In the genomic region with DNA sequence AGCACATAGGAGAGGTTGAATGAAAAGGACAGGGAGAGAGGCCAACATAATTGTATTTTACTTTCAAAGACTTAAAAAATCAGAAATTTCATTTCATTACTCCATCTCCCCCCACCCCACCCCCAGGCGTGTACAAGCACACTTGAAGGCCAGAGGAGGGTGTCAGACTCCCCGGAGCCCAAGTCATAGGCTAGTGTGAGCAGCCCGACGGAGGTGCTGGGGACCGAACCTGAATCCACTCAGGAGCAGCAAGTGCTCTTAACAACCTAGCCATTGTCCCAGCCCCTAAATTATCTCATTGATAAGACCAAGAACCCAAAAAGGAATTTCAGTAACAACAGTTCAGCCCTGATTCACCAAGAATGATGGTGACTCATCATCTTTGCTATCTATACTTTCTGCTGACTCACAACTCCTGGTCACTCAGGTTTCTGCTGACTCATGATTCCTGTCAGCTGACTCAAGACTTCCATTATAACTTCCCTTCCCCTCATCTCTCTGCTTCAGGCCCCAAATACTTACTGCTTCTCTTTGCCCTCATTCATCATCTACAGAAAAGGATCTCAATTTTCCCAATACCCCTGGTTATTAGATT, we compare ENCODE assay signal across 14 mouse cellular contexts. TPM values are rescaled to one million over a fixed set of nuclear protein-coding genes. Genes with fewer than 3 reads are reported as not detected.
DNase-seq lines count a peak whose midpoint lies in the region; ATAC-seq and TF ChIP-seq lines count a peak whose summit lies in the region.
"Had no signal": no experiment of that assay in that cellular context is flagged by ENCODE, and none has a peak within 500 bp of the region (broad histone marks: within the 10 kb centered on the region; RNA-seq: fewer than 3 reads in every experiment).

No protein-coding gene starts in this region.

- peak; percentile 60; the same call in 1 of the 2 replicates for ATAC-seq in liver, embryonic 14.5 days (ENCODE audit: insufficient read depth)
- no peak for ATAC-seq in hindbrain, embryonic 16.5 days
- ATAC-seq: inflammation-experienced regulatory T-cells, adult 6 months had no signal

- no peak for TF ChIP-seq CTCF in C2C12 (IDR thresholded peaks at IDR 0.05; ENCODE audit: control insufficient read depth, insufficient read depth, insufficient read length)
- TF ChIP-seq CTCF in liver, embryonic 14.5 days (IDR thresholded peaks at IDR 0.05; ENCODE audit: low read depth): no peak

- peaks cover 50% of the 10 kb centered on the region for H3K36me3 ChIP-seq in C2C12 (ENCODE audit: control insufficient read depth, insufficient read depth)
- peaks cover 51% of the 10 kb centered on the region for H3K36me3 ChIP-seq in liver, embryonic 14.5 days (replicated peaks; ENCODE audit: control insufficient read depth, insufficient read depth, low read depth)
- peaks cover 31% of the 10 kb centered on the region for H3K36me3 ChIP-seq in hindbrain, embryonic 16.5 days (ENCODE audit: control insufficient read depth, insufficient read depth, low read length)

- 53% methylated on average over 5 of the region's 5 CpGs for WGBS in liver, embryonic 14.5 days (ENCODE audit: insufficient replicate concordance)
- WGBS in hindbrain, embryonic 16.5 days: 79% methylated on average over 5 of the region's 5 CpGs

- H3K27me3 ChIP-seq in C2C12 (ENCODE audit: control insufficient read depth, insufficient read depth, insufficient read length): no peaks in the 10 kb centered on the region
- H3K27me3 ChIP-seq in liver, embryonic 14.5 days (ENCODE audit: control insufficient read depth, insufficient read depth, low read length): no peaks in the 10 kb centered on the region
- H3K27me3 ChIP-seq in hindbrain, embryonic 16.5 days (replicated peaks; ENCODE audit: control insufficient read depth, insufficient read depth, low read length): no peaks in the 10 kb centered on the region

- peak overlapping the region; percentile 41 for H3K4me2 ChIP-seq in liver, embryonic 14.5 days (ENCODE audit: low read depth)
- no peak overlapping the region for H3K4me2 ChIP-seq in hindbrain, embryonic 16.5 days (ENCODE audit: low read length)

- H3K79me2 ChIP-seq in C2C12 (ENCODE audit: control insufficient read depth, insufficient read depth): peaks cover 18% of the 10 kb centered on the region

- TF ChIP-seq EP300 in liver, embryonic 14.5 days (IDR thresholded peaks at IDR 0.05; ENCODE audit: low read depth): peak; percentile 75

- no peak overlapping the region for H3K4me3 ChIP-seq in C2C12 (ENCODE audit: insufficient read depth, poor library complexity, severe bottlenecking)
- H3K4me3 ChIP-seq in liver, embryonic 14.5 days (ENCODE audit: insufficient read depth in 1 of 2, low read depth in 2 of 2, low read length in 2 of 2): no peak overlapping the region
- H3K4me3 ChIP-seq in hindbrain, embryonic 16.5 days (ENCODE audit: low read length): no peak overlapping the region
- H3K4me3 ChIP-seq: gastrocnemius, adult 2 months; midbrain, embryonic 10.5 days had no signal

- no peak overlapping the region for H3ac ChIP-seq in C2C12 (ENCODE audit: control insufficient read depth, insufficient read length, low read depth)

- no peaks in the 10 kb centered on the region for H3K9me3 ChIP-seq in liver, embryonic 14.5 days (ENCODE audit: control insufficient read depth, low read length)
- H3K9me3 ChIP-seq in hindbrain, embryonic 16.5 days (ENCODE audit: control insufficient read depth, low read length): no peaks in the 10 kb centered on the region
- H3K9me3 ChIP-seq: midbrain, embryonic 10.5 days had no signal

- H3K27ac ChIP-seq in liver, embryonic 14.5 days: peak overlapping the region; percentile 86
- H3K27ac ChIP-seq in hindbrain, embryonic 16.5 days (ENCODE audit: low read depth, low read length): no peak overlapping the region
- H3K27ac ChIP-seq: gastrocnemius, adult 2 months; midbrain, embryonic 10.5 days had no signal

- DNase-seq in adrenal gland, adult 2 months: peak; percentile 58
- no peak for DNase-seq in adrenal gland, postnatal 25 days
- peak; percentile 85 for DNase-seq in c-Kit-negative CD71-positive TER-119-positive erythroid progenitor cells, embryonic 14.5 days (ENCODE audit: low read depth, low spot score)
- peak; percentile 78 to 86 (median 83) for DNase-seq in liver, embryonic 14.5 days (ENCODE audit: low read depth in 3 of 3, low spot score in 3 of 3)
- no peak for DNase-seq in right cerebral cortex, postnatal 4 days
- DNase-seq in cerebellum, postnatal 10 days: no peak
- DNase-seq: B cell, adult 2 months; cerebellum, postnatal 25 days; gastrocnemius, adult 2 months; thymus, postnatal 36 days had no signal

- H3K79me3 ChIP-seq in C2C12 (ENCODE audit: low read depth): peaks cover 11% of the 10 kb centered on the region

- H3K9ac ChIP-seq in liver, embryonic 14.5 days (replicated peaks): no peak overlapping the region; the same call in 1 of the 2 replicates
- no peak overlapping the region for H3K9ac ChIP-seq in hindbrain, embryonic 16.5 days (ENCODE audit: low read depth, low read length)

- H3K4me1 ChIP-seq in liver, embryonic 14.5 days (replicated peaks; ENCODE audit: control insufficient read depth in 2 of 2, insufficient read depth in 2 of 2, low read length in 1 of 2): peaks cover 18 to 33% of the 10 kb centered on the region in 2 experiments
- no peaks in the 10 kb centered on the region for H3K4me1 ChIP-seq in hindbrain, embryonic 16.5 days (ENCODE audit: control insufficient read depth, insufficient read depth, low read depth, low read length)
- H3K4me1 ChIP-seq: midbrain, embryonic 10.5 days had no signal

TF ChIP-seq in C2C12, 6 proteins besides CTCF, POLR2A, EP300 and RAD21:
- no peak for TF ChIP-seq MAX (IDR thresholded peaks at IDR 0.05)
- peak; percentile 59 for TF ChIP-seq FOSL1 (IDR thresholded peaks at IDR 0.05; ENCODE audit: insufficient read depth, low read length, poor library complexity, severe bottlenecking)
- peak; percentile 77 for TF ChIP-seq USF1 (IDR thresholded peaks at IDR 0.05; ENCODE audit: low read depth)
- no peak for TF ChIP-seq MYOD1 (IDR thresholded peaks at IDR 0.05; ENCODE audit: control insufficient read depth, insufficient read length, low read depth)

RNA-seq across cellular contexts. Expression of a gene that starts 11.4 kb away (rescaled TPM):
- 100 to 1,000 TPM; 473 to 973 TPM for total RNA-seq in adrenal gland, adult 2 months (2021)
- polyA plus RNA-seq in adrenal gland, adult 2 months (2012; rRNA removed): 23.1 and 29.7 TPM in 2 replicates
- 707 and 804 TPM in 2 replicates for total RNA-seq in adrenal gland, postnatal 25 days (2021)
- 2,212 TPM for polyA plus RNA-seq in C2C12 (2012; fragmentation: generic; extraction: Trizol)
- 496 and 1,501 TPM in 2 replicates for polyA plus RNA-seq in liver, embryonic 14.5 days (2012; rRNA removed)
- polyA plus RNA-seq in liver, embryonic 14.5 days (2014; fragmentation: Nextera tagmentation; extraction: Ambion mirVana): 630 and 672 TPM in 2 replicates
- polyA plus RNA-seq in hindbrain, embryonic 16.5 days (2015; fragmentation: Nextera tagmentation; extraction: Ambion mirVana): 313 and 317 TPM in 2 replicates

RNA-seq across cellular contexts. Expression of a gene that starts 24.9 kb away (rescaled TPM):
- total RNA-seq in adrenal gland, adult 2 months (2021): 100 to 1,000 TPM; 114 to 211 TPM
- polyA plus RNA-seq in adrenal gland, adult 2 months (2012; rRNA removed): 22.8 and 30.3 TPM in 2 replicates
- total RNA-seq in adrenal gland, postnatal 25 days (2021): 152 and 176 TPM in 2 replicates
- polyA plus RNA-seq in C2C12 (2012; fragmentation: generic; extraction: Trizol): 257 TPM
- polyA plus RNA-seq in liver, embryonic 14.5 days (2012; rRNA removed): 109 and 184 TPM in 2 replicates
- polyA plus RNA-seq in liver, embryonic 14.5 days (2014; fragmentation: Nextera tagmentation; extraction: Ambion mirVana): 224 and 231 TPM in 2 replicates
- 497 and 635 TPM in 2 replicates for polyA plus RNA-seq in hindbrain, embryonic 16.5 days (2015; fragmentation: Nextera tagmentation; extraction: Ambion mirVana)

Comparison
In these comparisons a context has a peak if more than half of its experiments do, and no peak if none do; other contexts are left out.
1. DNase-seq: peak in adrenal gland, adult 2 months (single experiment), c-Kit-negative CD71-positive TER-119-positive erythroid progenitor cells, embryonic 14.5 days (single experiment) and liver, embryonic 14.5 days (3 of 3); none in adrenal gland, postnatal 25 days (single experiment), right cerebral cortex, postnatal 4 days (single experiment) and cerebellum, postnatal 10 days (0 of 2).
2. RNA of a gene that starts 11.4 kb away (polyA plus RNA-seq): 2,212 TPM in C2C12 (single experiment), 496 to 1,501 TPM in liver, embryonic 14.5 days and 313 to 317 TPM in hindbrain, embryonic 16.5 days; 23.1 to 29.7 TPM in adrenal gland, adult 2 months; every median in the first group is over 10 times any median in the second.